Mouse (Mus musculus) intestine, embryonic 14.5 days (tissue): Measurements from ENCODE around the gene Pih1d2. TPM values are rescaled to one million over a fixed set of nuclear protein-coding genes. Genes with fewer than 3 reads are reported as not detected.

Experiments used
- ATAC-seq: fragments of 200-750 bp; cut with Nextera tagmentation; replicated peaks from 2 replicates; pipeline ENCODE4 v1.8.0; 2017; ENCODE audit warnings: low read depth, moderate number of reproducible peaks, moderate TSS enrichment, moderate library complexity; ENCODE audit not compliant: low FRiP score, low TSS enrichment
- DNase-seq: peaks from one replicate; pipeline ENCODE4 v3.0.0-alpha.2; 2018; ENCODE audit warnings: low spot score
- H3K27ac ChIP-seq: fragments of 300-500 bp; sonication (generic); 2 replicates; pipeline ENCODE4 v1.5.1; 2014; ENCODE audit warnings: low read depth, mild to moderate bottlenecking, control low read depth
- H3K27me3 ChIP-seq: fragments of 300-500 bp; sonication (generic); replicated peaks from 2 replicates; pipeline ENCODE4 v1.6.1; 2014; ENCODE audit warnings: low read length, control low read depth; ENCODE audit not compliant: control insufficient read depth, insufficient read depth
- H3K36me3 ChIP-seq: fragments of 300-500 bp; sonication (generic); 2 replicates; pipeline ENCODE4 v1.6.1; 2014; ENCODE audit warnings: low read length, control low read depth; ENCODE audit not compliant: control insufficient read depth, insufficient read depth
- H3K4me1 ChIP-seq: fragments of 300-500 bp; sonication (generic); replicated peaks from 2 replicates; pipeline ENCODE4 v1.6.1; 2014; ENCODE audit warnings: low read length, control low read depth, mixed read lengths; ENCODE audit not compliant: control insufficient read depth, insufficient read depth
- H3K4me2 ChIP-seq: fragments of 300-500 bp; sonication (generic); 2 replicates; pipeline ENCODE4 v1.6.1; 2014; ENCODE audit warnings: low read length
- H3K4me3 ChIP-seq: fragments of 300-500 bp; sonication (generic); 2 replicates; pipeline ENCODE4 v1.5.1; 2014; ENCODE audit warnings: low read depth, low read length, control low read depth, mixed read lengths
- H3K9ac ChIP-seq: fragments of 300-500 bp; sonication (generic); 2 replicates; pipeline ENCODE4 v1.6.1; 2014; ENCODE audit warnings: mild to moderate bottlenecking, low read length
- H3K9me3 ChIP-seq: fragments of 300-500 bp; sonication (generic); 2 replicates; pipeline ENCODE4 v1.6.1; 2016; ENCODE audit warnings: low read length, control low read depth; ENCODE audit not compliant: control insufficient read depth
- WGBS: fragments of 180-500 bp; shearing (Covaris S2); extraction: QIAGEN DNeasy Blood & Tissue Kit; methylation state at CpG from one replicate; pipeline ENCODE4 v1.1.7; 2014; 5-methylcytosine and 5-hydroxymethylcytosine counted together
- polyA plus RNA-seq: library from polyadenylated mRNA; unstranded; fragments of >200 nt; fragmentation: Nextera tagmentation; extraction: Ambion mirVana; gene quantifications from 2 replicates; pipeline ENCODE4 v1.2.1, GENCODE M21; 2014

Pih1d2 gene
- polyA plus RNA-seq, 1 experiment from 2014 or later = 2.3 TPM

DNA sequence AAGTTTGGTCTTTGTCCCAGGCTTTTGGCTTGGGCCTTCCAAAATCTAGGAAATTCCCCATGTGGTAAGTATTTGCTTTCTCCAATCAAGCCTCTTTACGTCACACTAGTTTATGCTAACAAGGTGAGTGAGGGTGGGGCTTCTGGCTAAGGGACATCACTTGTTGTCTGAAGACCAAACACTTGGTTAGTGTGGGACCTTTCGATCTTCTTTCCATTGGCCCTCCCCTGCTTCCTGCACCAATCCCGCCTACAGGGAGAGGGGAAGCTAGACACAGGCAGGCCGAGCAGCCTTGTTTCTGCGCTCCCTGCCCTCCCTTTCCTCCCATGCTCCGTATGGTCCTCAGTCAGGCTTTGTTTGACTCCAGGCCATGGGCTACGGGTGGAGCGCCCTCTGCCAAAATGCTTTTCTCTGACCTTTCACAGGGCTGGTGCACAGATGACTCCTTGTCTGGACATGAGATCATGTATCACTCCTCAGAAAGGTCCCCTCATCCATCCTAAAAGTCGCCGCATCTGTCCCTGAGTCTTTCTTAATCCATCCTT lies 29.8 kb downstream of the Pih1d2 start:
- DNase-seq (no peak), ATAC-seq (no peak)
- 79% methylated on average over 10 of the region's 10 CpGs for WGBS
- Histone ChIP-seq H3K36me3 (peaks cover 97% of the 10 kb centered on the region), H3K9ac (no peak overlapping the region), H3K4me3 (no peak overlapping the region), H3K27me3 (no peaks in the 10 kb centered on the region), H3K4me2 (no peak overlapping the region), H3K27ac (no peak overlapping the region), H3K9me3 (no peaks in the 10 kb centered on the region), H3K4me1 (no peaks in the 10 kb centered on the region)

DNA sequence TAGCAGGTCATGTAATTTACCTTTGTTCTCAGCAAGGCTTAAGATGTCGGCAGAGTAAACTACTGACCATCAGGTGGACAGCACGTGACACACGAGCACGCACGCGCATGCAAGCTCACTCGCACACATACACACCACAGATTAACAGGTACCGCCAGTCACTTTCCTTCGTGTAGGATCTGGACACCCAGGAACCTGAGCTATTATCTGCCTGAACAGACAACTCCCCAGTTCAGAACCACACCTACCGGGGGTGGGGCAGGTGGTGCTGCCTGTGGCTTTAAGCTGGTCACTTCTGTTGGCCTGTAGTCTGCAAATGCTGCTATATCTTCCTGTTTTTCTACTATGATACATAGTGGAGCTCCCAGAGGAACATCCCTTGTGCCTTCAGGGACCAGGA lies 33.4 kb downstream of the Pih1d2 start:
- H3K36me3 ChIP-seq = peaks cover 83% of the 10 kb centered on the region
- ATAC-seq = no peak
- WGBS = 94% methylated on average over 10 of the region's 10 CpGs

DNA sequence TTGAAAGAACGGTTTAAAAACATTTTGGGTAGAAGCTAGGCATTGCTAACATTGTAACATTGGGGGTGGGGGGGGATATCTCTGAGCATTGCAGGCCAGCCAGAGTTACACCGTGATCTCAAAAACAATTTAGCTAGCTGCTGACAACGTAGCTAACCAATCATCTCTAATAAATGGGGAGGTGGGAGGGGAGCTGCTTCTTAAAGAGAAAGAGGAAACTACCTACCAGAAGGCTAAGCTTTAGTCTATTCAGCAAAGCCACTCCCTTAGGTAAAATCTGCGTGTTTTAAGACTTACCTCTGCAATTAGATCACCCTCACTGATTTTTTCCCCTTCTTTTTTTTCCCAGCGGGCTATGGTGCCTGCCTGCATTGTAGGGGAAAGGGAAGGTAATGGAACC lies 41.3 kb downstream of the Pih1d2 start:
- Histone ChIP-seq H3K36me3 (peaks cover 29% of the 10 kb centered on the region), H3K9ac (peak overlapping the region; percentile 72), H3K4me1 (peaks cover 12% of the 10 kb centered on the region), H3K4me2 (peak overlapping the region; percentile 83), H3K4me3 (peak overlapping the region; percentile 84), H3K27ac (no peak overlapping the region), H3K9me3 (no peaks in the 10 kb centered on the region), H3K27me3 (no peaks in the 10 kb centered on the region)
- DNase-seq (no peak), ATAC-seq (no peak)
- 24% methylated on average over 5 of the region's 5 CpGs for WGBS

More for the DNA sequence above, 33.4 kb downstream of the Pih1d2 start:
- Histone ChIP-seq H3K4me2 (no peak overlapping the region), H3K4me1 (no peaks in the 10 kb centered on the region), H3K27me3 (no peaks in the 10 kb centered on the region), H3K27ac (no peak overlapping the region), H3K9ac (no peak overlapping the region), H3K9me3 (no peaks in the 10 kb centered on the region), H3K4me3 (no peak overlapping the region)
- DNase-seq = no peak

DNA sequence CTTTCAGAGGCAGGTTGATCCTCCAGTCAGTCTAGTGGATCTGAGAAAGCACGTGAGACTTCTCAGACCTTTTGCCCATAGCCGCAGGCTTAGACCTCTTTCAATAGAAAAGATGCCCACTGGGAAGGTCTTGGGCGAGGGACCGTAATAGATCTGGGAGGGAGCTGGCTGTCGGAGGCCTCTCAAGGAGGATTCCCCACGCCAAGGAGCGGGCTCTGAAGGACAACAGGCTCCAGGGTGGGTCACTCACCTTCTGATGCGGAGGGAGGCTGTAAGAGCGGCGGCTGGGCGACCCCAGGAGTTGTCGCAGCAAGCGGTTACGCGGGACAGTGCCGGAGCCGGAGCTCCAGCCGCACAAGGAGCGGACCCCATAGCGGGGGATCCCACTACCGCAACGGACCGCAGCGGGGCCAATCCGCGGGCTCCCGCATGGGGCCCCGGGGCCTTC lies 41.8 kb downstream of the Pih1d2 start:
- Histone ChIP-seq H3K9ac (peak overlapping the region; percentile 72), H3K4me3 (peak overlapping the region; percentile 84), H3K36me3 (peaks cover 25% of the 10 kb centered on the region), H3K4me1 (peaks cover 12% of the 10 kb centered on the region), H3K27ac (peak overlapping the region; percentile 73), H3K9me3 (no peaks in the 10 kb centered on the region), H3K4me2 (peak overlapping the region; percentile 83), H3K27me3 (no peaks in the 10 kb centered on the region)
- WGBS = under 1% methylated on average over 28 of the region's 28 CpGs
- DNase-seq = no peak
- ATAC-seq = no peak; the same call in none of the 2 replicates

DNA sequence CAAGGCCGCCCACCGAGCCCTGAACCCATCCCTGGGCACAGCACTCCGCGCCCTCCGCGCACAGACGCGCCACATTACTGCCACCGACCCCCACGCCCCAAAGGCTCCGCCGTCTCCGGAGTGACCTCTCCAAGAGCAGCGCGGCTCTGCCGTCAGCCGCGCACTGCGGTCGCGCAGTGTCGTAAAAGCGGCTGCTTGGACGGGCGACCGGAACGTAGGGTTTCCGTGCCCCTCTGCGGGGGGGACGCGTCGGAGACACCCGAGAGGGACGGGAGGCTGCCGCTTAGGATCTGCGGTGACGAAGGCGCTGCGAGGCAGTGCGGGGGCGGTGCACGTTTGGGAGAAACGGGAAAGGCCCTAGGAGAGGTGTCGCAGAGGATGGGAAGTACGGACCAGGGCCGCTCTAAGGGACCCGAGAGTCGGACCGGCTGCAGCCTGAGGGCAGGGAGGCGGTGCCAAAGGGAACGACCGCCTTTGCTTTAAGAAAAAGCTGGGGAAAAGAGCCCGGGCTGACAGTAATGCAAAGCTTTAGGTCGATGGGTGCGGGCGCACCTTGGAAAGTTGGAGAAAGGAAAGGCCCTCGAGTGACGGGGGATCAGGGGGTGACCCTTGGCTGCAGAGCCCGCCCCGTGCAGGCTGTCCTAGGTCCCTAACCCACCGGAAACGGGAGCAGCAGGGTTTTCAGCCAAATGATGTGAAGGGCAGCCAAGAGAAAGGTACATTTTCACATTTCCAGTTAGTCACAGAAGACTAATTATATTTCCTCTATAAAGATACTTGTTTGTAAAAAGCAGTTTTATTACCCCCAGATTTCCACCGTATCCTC lies 42.5 kb downstream of the Pih1d2 start, which contains the start of gene Dlat:
Gene Dlat, minus strand, starts transcription at position 389 of the 826 bp plus-strand sequence.
- Histone ChIP-seq H3K4me2 (peak within 1 kb of the TSS; percentile 83), H3K4me1 (peaks cover 12% of the 10 kb centered on the region), H3K9me3 (no peaks in the 10 kb centered on the region), H3K9ac (peak within 1 kb of the TSS; percentile 72), H3K36me3 (peaks cover 25% of the 10 kb centered on the region), H3K27ac (peak within 1 kb of the TSS; percentile 73), H3K27me3 (no peaks in the 10 kb centered on the region), H3K4me3 (peak within 1 kb of the TSS; percentile 84)
- DNase-seq (peak; percentile 90), ATAC-seq (peak; percentile 89)
- under 1% methylated on average over 63 of the region's 63 CpGs for WGBS

DNA sequence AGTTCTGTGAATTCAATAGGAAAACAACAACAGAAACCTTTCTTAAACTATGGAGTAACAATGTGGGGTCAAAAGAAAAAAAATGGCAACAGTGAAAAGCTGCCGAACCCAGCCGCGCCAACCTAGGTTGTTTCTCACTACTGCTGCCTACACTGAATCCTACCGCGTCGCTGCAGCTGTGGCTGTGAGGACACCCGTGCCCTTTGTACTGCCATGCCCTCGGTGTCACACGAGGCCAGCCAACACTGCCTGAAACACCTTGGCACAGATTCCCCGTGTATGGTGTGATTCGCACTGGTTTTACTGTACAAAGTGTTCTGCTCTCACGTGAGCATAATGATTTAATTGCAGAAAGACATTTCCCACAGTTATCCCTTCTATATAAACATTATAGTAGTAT lies 43.3 kb downstream of the Pih1d2 start:
- H3K27ac ChIP-seq = no peak overlapping the region
- 21% methylated on average over 12 of the region's 12 CpGs for WGBS
- DNase-seq = peak; percentile 57

DNA sequence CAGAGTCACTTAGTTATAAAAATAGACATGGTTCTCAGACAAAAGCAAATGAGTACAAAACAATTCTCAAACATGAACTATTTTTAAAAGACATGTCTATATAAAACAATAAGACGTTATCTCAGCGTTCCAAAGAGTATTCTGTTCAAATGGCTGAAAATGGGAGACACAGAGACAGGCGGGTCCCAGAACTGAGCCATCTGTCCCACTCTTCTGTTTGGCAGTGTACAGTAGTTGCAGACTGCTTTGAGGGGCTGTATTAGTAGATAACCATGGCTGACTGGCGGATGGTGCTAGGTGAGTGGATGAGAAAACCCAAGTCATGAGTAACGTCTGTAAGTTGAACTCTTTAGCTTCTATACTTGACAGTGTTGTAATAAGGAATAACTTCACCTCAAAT lies 47.7 kb downstream of the Pih1d2 start:
- H3K36me3 ChIP-seq = peaks cover 10% of the 10 kb centered on the region; the same call in 1 of the 2 replicates
- H3K27me3 ChIP-seq = no peaks in the 10 kb centered on the region
- ATAC-seq (no peak), DNase-seq (no peak)
- no peak overlapping the region for H3K27ac ChIP-seq
- no peaks in the 10 kb centered on the region for H3K9me3 ChIP-seq
- peaks cover 5% of the 10 kb centered on the region; the same call in 1 of the 2 replicates for H3K4me1 ChIP-seq
- no peak overlapping the region for H3K4me3 ChIP-seq
- no peak overlapping the region for H3K4me2 ChIP-seq
- WGBS = 88% methylated on average over 5 of the region's 5 CpGs
- no peak overlapping the region for H3K9ac ChIP-seq

More for the DNA sequence above, 43.3 kb downstream of the Pih1d2 start:
- peak overlapping the region; percentile 11; the same call in 1 of the 2 replicates for H3K9ac ChIP-seq
- no peak for ATAC-seq
- no peaks in the 10 kb centered on the region for H3K9me3 ChIP-seq
- peak overlapping the region; percentile 84 for H3K4me3 ChIP-seq
- peak overlapping the region; percentile 83 for H3K4me2 ChIP-seq
- H3K36me3 ChIP-seq = peaks cover 28% of the 10 kb centered on the region
- H3K27me3 ChIP-seq = no peaks in the 10 kb centered on the region
- peaks cover 12% of the 10 kb centered on the region for H3K4me1 ChIP-seq

DNA sequence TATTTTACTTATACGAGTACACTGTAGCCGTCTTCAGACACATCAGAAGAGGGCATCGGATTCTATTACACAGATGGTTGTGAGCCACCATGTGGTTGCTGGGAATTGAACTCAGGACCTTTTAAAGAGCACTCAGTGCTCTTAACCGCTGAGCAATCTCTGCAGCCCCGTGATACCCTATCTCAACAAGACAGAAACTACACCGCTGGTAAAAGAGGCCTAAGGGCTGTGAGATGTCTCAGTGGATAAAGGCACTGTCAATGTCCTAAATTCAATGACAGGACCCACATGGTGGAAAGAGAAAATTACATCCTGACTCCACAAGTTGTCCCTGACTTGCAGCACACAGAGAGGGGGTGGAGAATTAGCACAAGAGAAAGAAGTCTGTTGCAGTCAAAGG lies 49.3 kb downstream of the Pih1d2 start:
- ATAC-seq (no peak), DNase-seq (no peak)
- no peak overlapping the region for H3K4me3 ChIP-seq
- no peak overlapping the region for H3K9ac ChIP-seq
- H3K4me2 ChIP-seq = no peak overlapping the region
- no peaks in the 10 kb centered on the region for H3K9me3 ChIP-seq
- WGBS = 89% methylated on average over 6 of the region's 6 CpGs
- no peak overlapping the region for H3K27ac ChIP-seq
- no peaks in the 10 kb centered on the region for H3K4me1 ChIP-seq
- peaks cover 10% of the 10 kb centered on the region; the same call in 1 of the 2 replicates for H3K36me3 ChIP-seq
- no peaks in the 10 kb centered on the region for H3K27me3 ChIP-seq
